Mouse (Mus musculus): ENCODE data around the gene Irs1. TPM values are rescaled to one million over a fixed set of nuclear protein-coding genes. Genes with fewer than 3 reads are reported as not detected.

Irs1 gene
- polyA plus RNA-seq, 1 experiment from 2014 or later = 3.3 TPM

- H3K36me3 ChIP-seq = no peaks in the 10 kb centered on the region
- WGBS = 74% methylated on average over 4 of the region's 4 CpGs
- H3K27me3 ChIP-seq (replicated peaks) = no peaks in the 10 kb centered on the region
- H3K27ac ChIP-seq = no peak overlapping the region
- no peaks in the 10 kb centered on the region for H3K4me1 ChIP-seq (replicated peaks)
- no peak overlapping the region for H3K4me2 ChIP-seq (replicated peaks)
- no peak overlapping the region for H3K9ac ChIP-seq
- H3K9me3 ChIP-seq = no peaks in the 10 kb centered on the region
- H3K4me3 ChIP-seq (replicated peaks) = no peak overlapping the region
- ATAC-seq = no peak
These were observed 23.7 kb downstream of the Irs1 start for GRCm38 (mm10) chr1:82267547-82267946.

- 67% methylated on average over 1 of the region's 1 CpGs for WGBS
- ATAC-seq = no peak
- H3K27me3 ChIP-seq (replicated peaks) = no peaks in the 10 kb centered on the region
These were observed 28.9 kb downstream of the Irs1 start for GRCm38 (mm10) chr1:82262331-82262730.

GRCm38 (mm10) chr1:82261638-82262037 is 29.6 kb downstream of the Irs1 start:
- H3K4me3 ChIP-seq (replicated peaks) = no peak overlapping the region
- ATAC-seq = no peak
- H3K27ac ChIP-seq = no peak overlapping the region
- H3K9ac ChIP-seq = no peak overlapping the region
- H3K36me3 ChIP-seq = no peaks in the 10 kb centered on the region
- WGBS = 81% methylated on average over 5 of the region's 5 CpGs
- no peak overlapping the region for H3K4me2 ChIP-seq (replicated peaks)
- no peaks in the 10 kb centered on the region for H3K9me3 ChIP-seq
- no peaks in the 10 kb centered on the region for H3K27me3 ChIP-seq (replicated peaks)
- peaks cover 3% of the 10 kb centered on the region; the same call in 1 of the 2 replicates for H3K4me1 ChIP-seq (replicated peaks)

More at GRCm38 (mm10) chr1:82262331-82262730, 28.9 kb downstream of the Irs1 start:
- Histone ChIP-seq H3K27ac (no peak overlapping the region), H3K4me2 (replicated peaks) (no peak overlapping the region), H3K9ac (no peak overlapping the region), H3K36me3 (no peaks in the 10 kb centered on the region), H3K4me1 (replicated peaks) (peaks cover 3% of the 10 kb centered on the region; the same call in 1 of the 2 replicates), H3K9me3 (no peaks in the 10 kb centered on the region), H3K4me3 (replicated peaks) (no peak overlapping the region)

GRCm38 (mm10) chr1:82261053-82261618 is 30.1 kb downstream of the Irs1 start:
- Histone ChIP-seq H3K36me3 (no peaks in the 10 kb centered on the region), H3K9me3 (no peaks in the 10 kb centered on the region), H3K4me2 (replicated peaks) (no peak overlapping the region), H3K27ac (no peak overlapping the region), H3K4me3 (replicated peaks) (no peak overlapping the region), H3K9ac (no peak overlapping the region), H3K4me1 (replicated peaks) (peaks cover 3% of the 10 kb centered on the region; the same call in 1 of the 2 replicates), H3K27me3 (replicated peaks) (no peaks in the 10 kb centered on the region)
- ATAC-seq = no peak
- 67% methylated on average over 9 of the region's 9 CpGs for WGBS

- H3K9ac ChIP-seq = no peak overlapping the region
- no peaks in the 10 kb centered on the region for H3K9me3 ChIP-seq
- no peaks in the 10 kb centered on the region for H3K27me3 ChIP-seq (replicated peaks)
- 63% methylated on average over 3 of the region's 3 CpGs for WGBS
- H3K36me3 ChIP-seq = no peaks in the 10 kb centered on the region
- ATAC-seq = no peak
- H3K4me3 ChIP-seq (replicated peaks) = no peak overlapping the region
- H3K27ac ChIP-seq = no peak overlapping the region
- no peak overlapping the region for H3K4me2 ChIP-seq (replicated peaks)
- peaks cover 3% of the 10 kb centered on the region; the same call in 1 of the 2 replicates for H3K4me1 ChIP-seq (replicated peaks)
These were observed 31.2 kb downstream of the Irs1 start for GRCm38 (mm10) chr1:82260055-82260454.

- Histone ChIP-seq H3K9ac (no peak overlapping the region), H3K9me3 (no peaks in the 10 kb centered on the region), H3K4me2 (replicated peaks) (no peak overlapping the region), H3K4me3 (replicated peaks) (no peak overlapping the region), H3K36me3 (no peaks in the 10 kb centered on the region), H3K4me1 (replicated peaks) (peaks cover 3% of the 10 kb centered on the region; the same call in 1 of the 2 replicates), H3K27me3 (replicated peaks) (no peaks in the 10 kb centered on the region), H3K27ac (no peak overlapping the region)
- no peak for ATAC-seq
- WGBS = 52% methylated on average over 7 of the region's 7 CpGs
These were observed 32.9 kb downstream of the Irs1 start for GRCm38 (mm10) chr1:82258331-82258730.

GRCm38 (mm10) chr1:82257457-82257856 is 33.8 kb downstream of the Irs1 start:
- no peaks in the 10 kb centered on the region for H3K27me3 ChIP-seq (replicated peaks)
- 38% methylated on average over 5 of the region's 5 CpGs for WGBS

GRCm38 (mm10) chr1:82253789-82254445 is 37.3 kb downstream of the Irs1 start:
- ATAC-seq = peak; percentile 79
- Histone ChIP-seq H3K4me3 (replicated peaks) (no peak overlapping the region), H3K27ac (no peak overlapping the region), H3K9me3 (no peaks in the 10 kb centered on the region), H3K36me3 (no peaks in the 10 kb centered on the region), H3K27me3 (replicated peaks) (no peaks in the 10 kb centered on the region), H3K9ac (no peak overlapping the region), H3K4me2 (replicated peaks) (no peak overlapping the region), H3K4me1 (replicated peaks) (peaks cover 3% of the 10 kb centered on the region; the same call in 1 of the 2 replicates)
- 69% methylated on average over 9 of the region's 9 CpGs for WGBS

More at GRCm38 (mm10) chr1:82257457-82257856, 33.8 kb downstream of the Irs1 start:
- no peak overlapping the region for H3K4me3 ChIP-seq (replicated peaks)
- no peaks in the 10 kb centered on the region for H3K36me3 ChIP-seq
- no peak overlapping the region for H3K27ac ChIP-seq
- H3K9me3 ChIP-seq = no peaks in the 10 kb centered on the region
- no peak for ATAC-seq
- H3K4me2 ChIP-seq (replicated peaks) = no peak overlapping the region
- H3K4me1 ChIP-seq (replicated peaks) = peaks cover 3% of the 10 kb centered on the region; the same call in 1 of the 2 replicates
- H3K9ac ChIP-seq = no peak overlapping the region

GRCm38 (mm10) chr1:82247221-82247951 is 43.8 kb downstream of the Irs1 start:
- H3K9ac ChIP-seq = no peak overlapping the region
- H3K4me2 ChIP-seq (replicated peaks) = no peak overlapping the region
- H3K27me3 ChIP-seq (replicated peaks) = no peaks in the 10 kb centered on the region
- ATAC-seq = no peak
- no peaks in the 10 kb centered on the region for H3K36me3 ChIP-seq
- no peak overlapping the region for H3K27ac ChIP-seq
- H3K9me3 ChIP-seq = no peaks in the 10 kb centered on the region
- H3K4me3 ChIP-seq (replicated peaks) = no peak overlapping the region
- H3K4me1 ChIP-seq (replicated peaks) = no peaks in the 10 kb centered on the region
- 69% methylated on average over 10 of the region's 10 CpGs for WGBS

GRCm38 (mm10) chr1:82245002-82245401 is 46.2 kb downstream of the Irs1 start:
- Histone ChIP-seq H3K4me1 (replicated peaks) (no peaks in the 10 kb centered on the region), H3K36me3 (no peaks in the 10 kb centered on the region), H3K9ac (no peak overlapping the region), H3K27me3 (replicated peaks) (no peaks in the 10 kb centered on the region), H3K27ac (no peak overlapping the region), H3K4me3 (replicated peaks) (no peak overlapping the region), H3K4me2 (replicated peaks) (no peak overlapping the region), H3K9me3 (no peaks in the 10 kb centered on the region)
- 84% methylated on average over 5 of the region's 5 CpGs for WGBS
- no peak for ATAC-seq

GRCm38 (mm10) chr1:82243260-82243825 is 47.9 kb downstream of the Irs1 start:
- no peak for ATAC-seq
- Histone ChIP-seq H3K4me2 (replicated peaks) (no peak overlapping the region), H3K4me3 (replicated peaks) (no peak overlapping the region), H3K9me3 (no peaks in the 10 kb centered on the region), H3K27ac (no peak overlapping the region), H3K9ac (no peak overlapping the region), H3K27me3 (replicated peaks) (no peaks in the 10 kb centered on the region), H3K4me1 (replicated peaks) (no peaks in the 10 kb centered on the region), H3K36me3 (no peaks in the 10 kb centered on the region)
- WGBS = 87% methylated on average over 6 of the region's 6 CpGs
